Mouse (Mus musculus) CD4-positive, CD25-positive, alpha-beta regulatory T cell, adult 2 months (primary cell): ENCODE results near the gene Chdh.

ENCODE experiments used
- DNase-seq: peaks from one replicate; pipeline ENCODE4 v3.0.0-alpha.2; 2012; ENCODE audit warnings: low read depth, low spot score

Gene Chdh

GRCm38 (mm10) chr14:30056031-30056766 is 47.4 kb downstream of the Chdh start:
- no peak for DNase-seq

- no peak for DNase-seq
Observed at GRCm38 (mm10) chr14:30064864-30065263, 56.0 kb downstream of the Chdh start.

- DNase-seq = no peak
Observed at GRCm38 (mm10) chr14:30066752-30067151, 57.9 kb downstream of the Chdh start.

GRCm38 (mm10) chr14:30068566-30068965 is 59.7 kb downstream of the Chdh start:
- no peak for DNase-seq

- DNase-seq = no peak
Observed at GRCm38 (mm10) chr14:30075268-30075887, 66.6 kb downstream of the Chdh start.

GRCm38 (mm10) chr14:30078115-30078808 is 69.4 kb downstream of the Chdh start:
- DNase-seq = no peak

- DNase-seq = no peak
Observed at GRCm38 (mm10) chr14:30079729-30080128, 70.9 kb downstream of the Chdh start.
